Mouse (Mus musculus): ENCODE measurements around the gene Pex10.

DNA sequence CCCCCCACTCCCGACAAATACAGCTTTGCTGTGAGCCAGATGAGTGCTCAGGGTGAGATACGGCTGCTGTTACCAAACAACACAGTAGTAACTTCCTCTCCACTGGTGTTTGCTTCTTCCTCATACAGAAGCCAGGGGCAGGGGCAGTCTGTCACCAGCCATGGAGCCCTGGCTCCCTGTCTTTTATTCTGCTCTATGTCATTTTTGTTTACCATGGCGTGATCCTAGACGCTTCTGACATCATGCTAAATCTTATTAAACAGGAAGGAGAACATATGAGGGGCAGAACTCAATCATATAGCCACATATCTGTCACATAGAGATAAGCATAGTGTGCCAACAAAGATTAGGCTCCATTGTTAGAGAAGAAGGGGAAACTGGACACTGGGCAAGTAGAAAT lies 49.8 kb downstream of the Pex10 start:
- TF ChIP-seq CTCF (IDR thresholded peaks at IDR 0.05; ENCODE audit: low read depth) = no peak
- no peak for TF ChIP-seq EP300 (IDR thresholded peaks at IDR 0.05; ENCODE audit: low read depth)

Data from liver, postnatal 0 days (tissue).